Mouse (Mus musculus): ENCODE measurements at regions not wholly inside any gene's neighbourhood (a gene's known extent, or its start where the extent isn't known, plus 50 kb on each side); places are given as distances from the start of the nearest gene placed in this dataset.
"Not testable (repeated sequence)": the region's sequence is repeated elsewhere in the genome, so short reads cannot be mapped to it uniquely, and the experiment has no call there.

DNA sequence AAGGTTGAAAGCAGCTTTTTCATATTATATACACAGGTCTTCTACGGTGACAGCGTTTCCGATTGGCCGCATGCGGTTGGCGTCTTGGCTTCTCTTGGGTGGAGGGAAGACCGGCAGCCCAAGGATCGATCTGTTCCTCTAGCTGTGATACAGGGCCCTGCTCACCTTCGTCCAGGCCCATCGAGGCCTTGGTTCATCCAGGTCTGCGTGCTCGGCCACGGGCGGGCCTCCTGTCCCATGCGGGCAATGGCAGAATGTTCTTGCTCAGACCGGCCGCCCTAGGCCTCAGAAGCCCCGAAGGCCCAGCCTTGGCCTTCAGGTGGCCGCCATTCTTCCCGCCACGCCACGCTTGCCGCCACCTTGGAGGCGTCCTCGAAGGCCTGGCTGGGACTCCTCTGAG lies 194.4 kb upstream of the Ppp6c start:
- DNase-seq (ENCODE audit: low spot score in 2 of 2): no peak

GRCm38 (mm10) chr2:39400336-39400735 lies 174.1 kb upstream of the Ppp6c start:
- no peak for DNase-seq (ENCODE audit: low spot score in 2 of 2)

- DNase-seq (ENCODE audit: low spot score in 2 of 2): no peak
These were observed 173.3 kb upstream of the Ppp6c start for GRCm38 (mm10) chr2:39399523-39399922.

DNA sequence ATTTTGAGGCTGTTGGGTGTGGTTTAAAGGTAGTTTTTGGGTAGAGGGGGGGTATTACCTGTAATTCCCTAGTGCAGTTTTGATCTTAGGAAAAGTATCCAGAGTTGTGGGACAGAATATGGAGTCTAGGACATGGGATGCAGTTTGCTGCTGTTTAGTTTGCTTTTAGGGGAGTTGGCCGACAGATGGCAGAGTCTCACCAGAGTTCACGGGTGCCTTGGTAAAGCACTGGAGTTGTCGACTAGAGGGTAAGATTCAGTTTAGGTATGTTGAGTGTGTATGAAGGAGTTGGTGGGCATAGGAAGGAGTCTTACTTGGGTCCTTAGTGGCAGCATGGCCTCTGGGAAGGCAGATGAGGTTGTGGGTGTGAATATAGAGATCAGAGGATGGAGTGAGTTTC lies 168.4 kb upstream of the Ppp6c start:
- DNase-seq (ENCODE audit: low spot score in 2 of 2): no peak

- no peak for DNase-seq (ENCODE audit: low spot score in 2 of 2)
These were observed 151.0 kb upstream of the Ppp6c start for GRCm38 (mm10) chr2:39377264-39377663.

- DNase-seq (ENCODE audit: low spot score in 2 of 2): peak; percentile 88 to 91
These were observed 147.0 kb upstream of the Ppp6c start for GRCm38 (mm10) chr2:39373068-39373779.

DNA sequence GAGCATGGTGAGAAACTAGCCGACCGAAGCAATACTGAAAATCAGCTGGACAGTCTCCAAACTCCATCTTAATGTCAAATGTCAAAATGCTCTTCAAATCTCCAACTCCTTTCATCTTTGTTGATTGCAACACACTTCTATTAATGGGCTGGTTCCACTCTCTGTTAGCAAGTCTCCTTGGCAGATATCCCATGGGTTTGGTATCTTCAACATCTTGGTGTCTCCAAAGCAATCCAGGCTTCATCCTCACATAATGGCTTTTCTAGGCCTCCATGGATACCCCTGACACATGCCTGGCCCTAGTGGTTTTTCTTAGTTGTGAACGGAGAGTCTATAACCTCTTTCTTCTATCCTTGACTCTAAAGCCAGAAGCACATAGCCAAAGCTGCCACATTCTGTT lies 118.0 kb upstream of the Ppp6c start:
- DNase-seq (ENCODE audit: low spot score in 2 of 2): no peak

- no peak for DNase-seq (ENCODE audit: low spot score in 2 of 2)
These were observed 114.2 kb upstream of the Ppp6c start for GRCm38 (mm10) chr2:39340406-39340805.

DNA sequence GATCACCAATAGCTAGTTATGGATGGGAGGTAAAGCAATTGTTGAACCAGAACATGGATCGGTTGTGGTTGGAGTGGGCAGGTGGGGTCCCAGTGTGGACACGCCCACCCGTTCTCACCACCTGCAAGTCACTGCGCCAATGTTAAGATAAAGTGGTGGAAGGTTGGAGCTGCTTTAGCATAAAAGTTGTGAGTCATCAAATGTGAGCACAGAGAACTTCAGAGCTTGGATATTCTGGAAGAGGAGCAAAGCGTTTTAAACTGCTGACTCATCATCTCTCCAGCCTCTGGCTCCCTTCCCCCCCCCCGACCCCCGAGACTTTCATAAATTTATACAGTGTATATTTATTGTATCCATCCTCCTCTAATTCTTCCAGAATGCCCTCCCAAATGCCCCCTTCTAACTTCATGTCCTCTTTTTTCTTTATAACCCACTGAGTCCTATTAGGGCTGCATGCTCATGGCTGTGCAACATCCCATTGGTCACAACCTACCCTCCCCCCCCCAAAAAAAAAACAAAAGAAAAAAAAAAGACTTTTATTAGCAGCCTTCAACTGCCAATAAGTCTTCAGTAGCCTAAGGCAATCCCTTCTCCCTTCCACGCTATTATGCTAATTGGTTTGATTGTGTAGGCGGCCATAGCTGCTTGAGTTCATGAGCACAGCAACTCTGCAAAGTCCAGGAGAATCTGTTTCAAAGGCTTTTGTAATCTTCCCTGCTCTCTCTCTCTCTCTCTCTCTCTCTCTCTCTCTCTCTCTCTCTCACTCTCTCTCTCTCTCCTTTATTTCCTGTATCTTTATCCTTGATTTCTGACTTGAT lies 112.8 kb upstream of the Ppp6c start:
- no peak for DNase-seq (ENCODE audit: low spot score in 2 of 2)

GRCm38 (mm10) chr2:39337524-39337923 lies 111.3 kb upstream of the Ppp6c start:
- no peak for DNase-seq (ENCODE audit: low spot score in 2 of 2)

DNA sequence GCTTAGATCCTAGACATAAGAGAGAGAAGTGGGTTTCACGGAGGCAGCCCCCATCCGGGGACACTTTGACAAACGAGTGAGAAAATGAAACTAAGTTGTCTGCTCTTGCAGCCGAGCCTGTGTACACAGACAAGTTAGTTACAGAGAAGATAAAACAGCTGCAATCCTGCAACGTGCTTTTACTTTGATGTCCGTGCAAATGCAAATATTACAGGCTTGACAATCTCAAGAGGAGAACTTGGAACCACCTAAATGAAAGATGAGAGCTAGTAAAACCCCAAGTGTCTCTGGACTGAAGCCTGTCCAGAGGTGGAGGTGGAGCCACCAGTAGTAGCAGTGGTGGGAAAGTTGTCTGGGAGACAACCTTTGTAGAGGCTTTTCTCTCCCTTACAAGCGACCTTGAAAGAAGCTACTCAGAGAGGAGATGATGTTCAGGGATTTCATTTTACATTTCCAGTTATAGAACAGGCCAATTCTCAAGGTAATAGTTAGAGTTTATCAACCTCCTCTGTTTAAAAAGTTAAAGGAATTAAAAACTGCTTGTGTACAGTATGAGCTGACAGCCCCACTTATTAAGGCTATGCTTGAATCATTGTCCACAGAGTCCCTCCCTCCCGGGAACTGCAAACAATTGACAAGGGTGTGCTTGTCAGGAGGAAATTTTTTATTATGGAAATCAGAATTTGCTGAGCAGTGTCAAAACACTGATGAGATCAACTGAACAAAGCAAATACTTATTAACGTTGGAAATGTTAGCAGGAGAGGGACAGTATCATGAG lies 99.7 kb upstream of the Ppp6c start:
- DNase-seq (ENCODE audit: low spot score in 2 of 2): no peak

DNA sequence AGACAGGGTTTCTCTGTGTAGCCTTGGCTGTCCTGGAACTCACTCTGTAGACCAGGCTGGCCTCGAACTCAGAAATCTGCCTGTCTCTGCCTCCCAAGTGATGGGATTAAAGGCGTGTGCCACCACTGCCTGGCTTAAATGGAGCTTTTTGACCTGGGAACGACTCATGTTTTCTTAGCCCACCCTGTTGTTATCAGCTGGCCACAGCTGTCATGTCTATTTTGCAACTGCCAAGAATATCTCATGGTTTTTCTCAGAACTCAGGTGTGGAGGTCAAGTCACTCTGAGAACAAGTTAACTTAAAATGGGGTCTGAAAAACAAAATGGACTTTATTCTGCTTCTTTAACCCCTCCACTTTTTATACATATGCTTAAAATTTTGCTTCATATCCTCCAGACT lies 98.9 kb upstream of the Ppp6c start:
- DNase-seq (ENCODE audit: low spot score in 2 of 2): not testable (repeated sequence)

- no peak for DNase-seq (ENCODE audit: low spot score in 2 of 2)
These were observed 73.6 kb upstream of the Ppp6c start for GRCm38 (mm10) chr2:39299798-39300382.

DNA sequence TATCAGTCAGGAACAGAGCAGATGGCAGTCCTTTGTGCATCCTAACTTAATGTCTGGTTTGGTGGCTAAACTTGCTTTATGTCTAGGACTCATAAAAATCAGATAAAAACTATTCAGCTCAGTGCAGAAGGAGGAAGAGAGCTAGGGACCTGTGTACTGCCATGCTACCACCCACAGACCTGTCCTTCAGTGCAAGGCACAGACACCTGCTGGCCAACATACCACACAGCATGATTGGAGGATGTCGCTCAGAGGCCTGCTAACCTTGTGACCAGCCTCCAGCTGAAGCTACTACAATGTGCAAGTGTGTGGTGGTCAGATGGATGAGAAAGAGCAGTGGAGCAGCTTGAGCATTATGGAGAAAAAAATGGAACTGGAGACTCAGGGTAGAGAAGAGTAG lies 73.0 kb upstream of the Ppp6c start:
- DNase-seq (ENCODE audit: low spot score in 2 of 2): no peak

GRCm38 (mm10) chr2:39295435-39295834 lies 69.2 kb upstream of the Ppp6c start:
- no peak for DNase-seq (ENCODE audit: low spot score in 2 of 2)

DNA sequence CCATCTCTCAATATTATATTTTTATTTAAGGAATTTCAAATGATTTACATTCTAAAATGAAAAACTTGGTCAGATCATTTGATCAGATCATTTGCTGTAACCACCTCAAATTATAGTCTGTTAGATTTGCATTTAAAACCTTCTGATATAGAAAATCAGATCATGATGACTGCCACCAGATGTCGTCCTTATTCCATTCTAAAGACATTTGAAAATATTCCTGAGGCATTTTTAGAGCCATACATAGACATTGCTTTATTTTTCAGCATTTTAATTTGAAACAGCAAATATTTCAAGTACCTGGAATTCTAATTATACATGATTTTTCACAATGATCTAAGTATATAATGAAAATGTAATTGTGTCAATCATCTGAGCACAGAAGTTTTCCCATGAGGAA lies 52.0 kb upstream of the Ppp6c start:
- DNase-seq (ENCODE audit: low spot score in 2 of 2): no peak

Measured in left cerebral cortex, adult 8-10 months (tissue).